Mouse (Mus musculus): ENCODE results near the gene Hcrtr1.

DNA sequence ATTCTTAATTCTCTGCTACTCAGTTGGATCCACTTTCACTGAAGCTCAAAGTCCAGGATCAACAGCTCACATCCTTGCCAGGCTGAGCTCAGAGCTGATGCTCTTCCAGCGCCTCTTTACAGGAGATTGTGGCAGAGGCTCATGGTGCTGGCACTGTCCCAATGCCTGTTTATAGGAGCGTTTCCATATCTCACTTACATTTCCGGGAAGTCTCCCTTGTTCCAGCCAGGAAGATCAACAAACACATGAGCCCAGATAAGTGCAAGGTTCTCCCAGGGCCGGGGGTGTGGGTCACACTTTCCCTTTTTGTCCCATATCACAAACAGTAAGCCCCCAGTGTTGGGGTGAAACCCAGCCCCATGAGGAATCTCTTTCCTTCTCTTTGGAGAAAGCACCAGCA is 42.7 kb upstream of the Hcrtr1 start:
- TF ChIP-seq CTCF (IDR thresholded peaks at IDR 0.05; ENCODE audit: borderline replicate concordance, insufficient read depth, low read length) (no peak), POLR2A (IDR thresholded peaks at IDR 0.05; ENCODE audit: low read depth, low read length) (no peak)
